Mouse (Mus musculus) WW6 (cell line): Measurements from ENCODE around the gene Neurl2.
"Not testable (repeated sequence)": the region's sequence is repeated elsewhere in the genome, so short reads cannot be mapped to it uniquely, and the experiment has no call there.

Source experiments
- DNase-seq: peaks from one replicate; pipeline ENCODE4 v3.0.0-alpha.2; 2013; ENCODE audit warnings: low read depth, low spot score

Gene Neurl2

DNA sequence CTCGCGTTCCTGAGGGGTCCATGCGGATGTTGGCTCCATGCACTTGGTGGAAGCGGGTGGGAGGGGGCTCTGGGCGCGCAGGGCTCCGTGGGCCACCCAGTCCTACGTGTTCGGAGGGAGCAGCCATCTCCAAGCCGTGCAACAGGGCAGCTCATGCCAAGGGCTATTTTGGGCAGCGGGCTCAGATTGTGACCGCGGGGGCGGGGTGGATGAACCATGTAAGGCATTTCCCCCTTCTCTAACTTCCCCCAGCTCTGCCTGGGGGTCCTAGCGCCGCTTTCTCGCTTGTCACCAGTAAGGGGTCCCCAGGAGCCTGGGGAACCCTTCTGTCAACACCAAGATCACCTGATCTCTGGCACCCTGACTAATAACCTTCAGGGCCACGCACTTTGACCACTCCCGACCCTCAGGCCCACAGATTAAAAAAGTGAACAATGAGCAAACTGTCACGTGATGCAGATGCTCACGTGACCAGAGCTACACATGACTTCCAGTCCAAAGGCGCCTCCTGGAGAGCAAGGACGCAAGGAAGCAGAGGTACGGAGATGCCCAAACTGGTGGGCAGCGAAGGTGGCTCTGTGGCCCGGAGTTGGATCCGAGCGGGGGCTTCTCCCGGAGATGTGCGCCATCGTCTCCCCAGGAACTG, at the start of gene Neurl2:
Gene Neurl2 (minus strand): TSS at position 143 of the 646 bp plus-strand sequence.
- DNase-seq, result peak; percentile 91

GRCm38 (mm10) chr2:164882619-164883018, 49.4 kb upstream of the Neurl2 start:
- DNase-seq, result no peak

- no peak for DNase-seq
Observed at GRCm38 (mm10) chr2:164879568-164880277, 46.5 kb upstream of the Neurl2 start.

GRCm38 (mm10) chr2:164879228-164879567, 45.9 kb upstream of the Neurl2 start, which contains the start of gene Pcif1:
TSS of gene Pcif1 (plus strand) at chr2:164879304.
- DNase-seq, result no peak

DNA sequence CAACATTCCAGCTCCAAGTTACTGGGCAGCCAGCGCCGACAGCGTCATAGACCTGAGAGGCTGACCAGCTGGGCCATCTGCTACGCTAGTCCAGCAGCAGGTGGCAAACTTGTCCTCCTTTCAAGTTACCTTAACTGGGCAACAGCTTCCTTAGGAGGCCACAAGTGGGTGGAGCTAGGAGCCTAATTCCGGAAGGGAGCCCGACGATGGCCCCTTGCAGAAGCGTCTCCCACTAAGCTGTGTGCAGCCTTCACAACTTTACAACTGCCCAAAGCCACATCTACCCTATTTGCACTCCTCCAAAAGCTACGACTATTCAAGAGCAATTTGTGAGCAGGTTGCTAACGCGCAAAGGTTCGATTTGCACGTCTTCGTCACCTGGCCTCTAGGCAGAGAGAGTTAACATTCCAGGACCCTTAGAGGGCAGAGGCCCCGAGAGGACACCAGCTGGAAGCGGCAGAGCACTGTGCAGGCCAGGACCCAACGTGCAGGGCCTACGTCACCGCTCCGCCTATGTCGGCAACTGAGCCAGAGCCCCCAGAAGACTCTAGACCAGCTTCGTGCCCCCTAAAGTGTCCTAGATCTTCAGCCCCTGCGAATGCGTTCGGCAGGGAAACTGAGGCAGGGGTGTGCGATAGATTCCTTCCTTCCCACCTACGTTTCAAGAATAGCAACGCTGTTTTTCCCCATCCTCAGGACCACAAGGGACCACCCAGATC, 45.4 kb upstream of the Neurl2 start:
- DNase-seq, result no peak

- not testable (repeated sequence) for DNase-seq
Observed at GRCm38 (mm10) chr2:164877376-164878215, 44.3 kb upstream of the Neurl2 start.

GRCm38 (mm10) chr2:164875648-164876047, 42.4 kb upstream of the Neurl2 start:
- DNase-seq, result not testable (repeated sequence)

DNA sequence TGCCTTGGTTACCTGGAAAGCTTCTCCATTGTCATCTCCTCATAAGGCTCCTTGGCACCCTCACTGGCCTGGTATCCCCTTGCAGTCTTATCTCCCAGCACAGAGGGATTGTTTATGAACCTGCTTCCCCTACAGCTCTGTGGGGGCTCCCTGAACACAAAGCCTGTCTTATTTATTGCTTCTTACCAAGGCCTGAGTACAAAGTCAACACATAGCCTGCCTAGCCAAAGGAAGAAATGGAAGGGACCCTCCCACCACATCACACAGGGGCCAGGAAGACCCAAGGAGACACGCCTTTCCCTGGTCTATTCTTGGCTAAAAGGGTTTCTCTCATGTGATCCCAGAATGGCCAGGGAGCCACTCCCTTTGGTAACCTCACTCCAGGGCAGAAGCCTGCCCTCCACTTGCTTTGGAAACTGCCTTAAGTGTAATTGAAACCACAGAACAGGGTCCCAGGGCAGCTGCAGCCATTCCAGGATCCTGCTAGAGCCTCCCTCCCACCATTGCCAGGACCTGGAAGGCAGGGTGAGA, 41.0 kb upstream of the Neurl2 start:
- no peak for DNase-seq

- DNase-seq, result no peak
Observed at GRCm38 (mm10) chr2:164873621-164874020, 40.4 kb upstream of the Neurl2 start.

GRCm38 (mm10) chr2:164871602-164872303, 38.5 kb upstream of the Neurl2 start:
- no peak for DNase-seq

GRCm38 (mm10) chr2:164868491-164868890, 35.2 kb upstream of the Neurl2 start:
- no peak for DNase-seq

DNA sequence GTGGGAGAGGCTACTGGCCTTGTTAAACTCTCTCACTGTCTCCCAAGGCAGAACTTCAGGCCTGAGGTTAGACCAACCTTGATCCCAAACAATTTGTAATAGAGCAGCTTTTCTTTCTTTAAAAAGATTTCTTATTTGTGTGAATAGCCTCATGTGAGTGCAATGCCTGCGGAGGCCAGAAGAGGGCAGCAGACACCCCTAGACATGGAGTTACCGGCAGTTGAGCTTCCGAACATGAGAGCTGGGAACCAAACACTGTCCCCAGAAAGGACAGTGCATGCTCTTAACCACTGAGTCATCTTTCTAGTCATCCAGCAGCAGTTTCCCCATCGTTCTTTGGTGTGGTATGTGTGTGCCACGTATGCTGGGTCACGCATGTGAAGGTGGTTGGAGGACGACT, 34.3 kb upstream of the Neurl2 start:
- no peak for DNase-seq

DNA sequence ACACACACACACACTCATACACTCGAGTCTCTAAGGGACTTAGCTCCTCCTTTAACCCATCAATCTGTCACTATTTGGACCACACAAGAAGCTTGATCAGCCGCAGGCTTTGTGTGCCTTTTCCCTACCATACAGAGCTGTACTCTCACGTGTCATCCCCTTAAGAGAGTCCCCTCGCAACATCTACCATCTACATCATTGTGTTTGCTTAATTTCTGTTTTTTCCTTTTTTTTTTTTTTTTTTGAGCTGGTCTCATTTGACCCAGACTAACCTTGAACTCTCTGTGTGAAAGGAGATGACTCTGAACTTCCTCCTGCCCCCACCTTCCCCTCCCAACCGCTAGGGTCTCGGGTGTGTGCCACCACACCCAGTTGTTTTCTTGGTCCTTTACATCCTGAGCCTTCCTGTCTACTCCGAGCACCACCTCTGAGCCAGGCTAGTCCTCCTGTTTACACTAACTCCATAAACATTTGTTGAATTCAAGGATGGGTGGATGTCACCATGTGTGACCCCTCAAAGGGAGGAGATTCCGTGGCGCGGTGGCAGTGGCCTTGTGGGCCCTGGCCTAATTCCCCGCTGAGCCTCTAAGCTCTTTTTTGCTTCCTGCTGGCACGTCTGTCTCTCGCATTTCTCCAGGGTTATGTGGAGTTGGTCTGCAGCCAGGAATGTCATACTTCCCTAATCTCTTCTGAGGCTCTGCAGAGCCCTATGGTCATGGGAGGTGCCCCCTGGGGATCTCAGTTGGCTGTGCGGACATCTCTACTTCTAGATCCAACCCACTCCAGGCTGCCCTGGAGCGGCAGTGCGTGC, 33.7 kb upstream of the Neurl2 start:
- DNase-seq, result no peak

- no peak for DNase-seq
Observed at GRCm38 (mm10) chr2:164864593-164864992, 31.3 kb upstream of the Neurl2 start.

DNA sequence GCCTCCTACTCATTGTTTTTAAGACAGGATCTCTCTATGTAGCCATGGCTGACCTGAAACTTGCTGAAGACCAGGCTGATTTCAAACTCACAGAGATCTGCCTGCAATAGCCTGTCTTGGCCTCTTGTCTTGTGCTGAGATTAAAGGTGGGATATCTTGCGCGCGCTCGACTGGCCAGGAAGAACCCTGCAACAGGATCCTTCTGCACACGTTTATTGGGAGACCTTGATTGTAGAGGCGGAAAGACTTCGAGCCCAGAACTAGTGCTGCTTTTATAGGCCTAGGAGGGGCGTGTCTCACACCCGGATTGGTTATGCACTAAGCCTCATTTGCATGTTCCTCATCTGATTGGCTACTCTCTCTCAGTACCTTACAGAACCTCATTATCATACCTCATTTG, 30.2 kb upstream of the Neurl2 start:
- DNase-seq, result not testable (repeated sequence)

GRCm38 (mm10) chr2:164862179-164862861, 29.1 kb upstream of the Neurl2 start:
- no peak for DNase-seq

DNA sequence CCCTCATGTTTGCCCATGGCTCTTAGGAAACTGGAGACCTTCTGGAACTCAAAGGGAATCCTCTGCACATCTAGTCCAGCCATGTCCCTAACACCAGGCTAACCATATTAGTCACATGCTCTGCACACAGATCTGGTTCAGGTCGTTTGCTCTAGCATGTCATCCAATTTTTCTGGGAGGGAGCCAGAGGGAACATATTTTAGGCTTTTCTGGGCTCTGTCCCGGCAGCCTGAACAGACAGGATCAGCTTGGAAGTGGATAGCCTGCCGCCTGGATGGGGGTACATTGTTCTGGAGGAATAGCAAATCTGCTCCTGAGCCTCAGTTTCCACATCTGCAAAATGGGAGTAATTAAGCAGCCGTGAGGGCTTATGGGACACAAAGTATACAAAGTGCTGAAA, 27.8 kb upstream of the Neurl2 start:
- no peak for DNase-seq

- DNase-seq, result no peak
Observed at GRCm38 (mm10) chr2:164859640-164860432, 26.6 kb upstream of the Neurl2 start.

DNA sequence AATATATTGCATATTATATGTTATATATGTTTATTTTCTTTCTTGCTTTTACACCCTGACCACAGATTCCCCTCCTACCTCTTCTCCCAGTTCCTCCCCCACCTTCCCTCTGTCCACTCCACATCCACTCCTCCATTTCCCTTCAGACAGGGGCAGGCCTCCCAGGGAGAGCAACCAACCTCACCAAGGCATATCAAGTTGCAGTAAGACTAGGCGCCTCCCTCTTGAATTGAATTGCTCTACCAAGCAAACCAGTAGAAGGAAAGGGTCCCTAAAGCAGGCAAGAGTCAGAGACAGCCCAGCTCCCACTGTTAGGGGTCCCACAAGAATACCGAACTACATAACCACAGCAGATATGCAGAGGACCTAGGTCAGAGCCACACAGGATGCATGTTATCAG, 25.9 kb upstream of the Neurl2 start:
- no peak for DNase-seq
